Mouse (Mus musculus): Measurements from ENCODE around the gene Pax9.

DNA sequence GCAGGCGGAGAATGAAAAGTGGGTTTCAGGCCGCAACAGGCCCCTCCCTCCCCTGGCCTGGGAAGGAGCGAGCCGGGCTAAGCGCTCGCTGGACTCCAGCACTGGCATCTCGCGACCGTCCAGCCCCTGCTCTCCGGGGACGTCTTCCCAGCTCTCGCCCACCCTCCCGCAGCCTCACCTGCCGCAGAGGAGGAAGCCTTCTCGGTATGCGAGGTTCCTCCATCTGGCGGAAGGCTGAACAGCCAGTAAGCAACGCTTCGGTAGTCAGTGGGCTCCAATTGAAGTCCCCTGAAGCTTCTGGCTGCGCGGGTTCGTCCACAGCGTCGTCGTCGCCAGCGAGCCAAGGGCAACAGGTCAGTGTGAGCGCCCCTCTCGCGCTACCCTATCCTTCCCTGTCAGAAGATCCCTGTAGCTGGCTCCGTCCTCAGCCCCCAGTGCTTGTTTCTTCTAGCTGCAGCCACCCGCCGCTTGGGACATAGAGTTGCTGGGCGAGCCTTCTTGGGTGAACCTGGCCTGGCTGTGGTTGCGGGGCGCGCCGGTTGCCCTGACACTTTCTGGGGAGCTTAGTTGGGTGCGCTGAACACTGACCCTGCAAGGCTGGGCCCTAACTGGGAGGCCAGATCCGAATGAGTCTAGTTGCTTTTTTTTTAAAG lies at the start of gene Pax9:
- TF ChIP-seq POLR2A (IDR thresholded peaks at IDR 0.05; ENCODE audit: control insufficient read depth, low read depth, low read length) (no peak), CTCF (IDR thresholded peaks at IDR 0.05; ENCODE audit: control insufficient read depth, insufficient read depth, insufficient replicate concordance, low read depth, low read length) (no peak)
